Mouse (Mus musculus): Measurements from ENCODE around the gene Prkcz. TPM values are rescaled to one million over a fixed set of nuclear protein-coding genes. Genes with fewer than 3 reads are reported as not detected.
A peak's percentile ranks its signal among the peaks of the same experiment; 100 is the strongest.
"Not testable (repeated sequence)": the region's sequence is repeated elsewhere in the genome, so short reads cannot be mapped to it uniquely, and the experiment has no call there.

Gene Prkcz
- polyA plus RNA-seq, 1 experiment from 2014 or later, result 17.9 TPM

DNA sequence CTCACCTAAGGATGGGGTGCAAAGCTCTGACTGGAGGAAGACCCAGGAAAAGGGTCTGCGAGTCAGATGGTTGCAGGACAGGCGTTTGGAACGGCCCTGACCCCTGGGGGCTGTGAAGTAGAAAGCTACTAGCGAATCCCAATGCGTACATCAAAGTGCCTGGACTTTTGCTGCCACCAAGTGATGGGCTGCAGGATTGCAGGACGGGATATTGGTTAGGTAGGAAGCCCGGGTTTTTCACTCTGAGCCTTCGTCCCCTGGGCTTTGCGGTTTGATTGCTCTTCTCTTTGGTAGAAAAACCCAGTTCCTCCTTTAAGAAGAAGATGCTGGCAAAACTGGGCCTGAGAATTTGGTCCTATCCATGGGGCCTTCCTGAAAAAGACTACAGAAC lies 111.9 kb downstream of the Prkcz start:
- H3K27ac ChIP-seq, result peak overlapping the region; percentile 99
- H3K36me3 ChIP-seq, result no peaks in the 10 kb centered on the region
- no peaks in the 10 kb centered on the region for H3K27me3 ChIP-seq (replicated peaks)
- WGBS, result 0% methylated on average over 9 of the region's 9 CpGs
- peaks cover 21% of the 10 kb centered on the region; the same call in 1 of the 2 replicates for H3K4me1 ChIP-seq
- peak; percentile 72 for ATAC-seq (ENCODE audit: insufficient read depth, low FRiP score, low read depth)
- peak overlapping the region; percentile 94 for H3K4me2 ChIP-seq
- H3K4me3 ChIP-seq (replicated peaks), result peak overlapping the region; percentile 61
- H3K9me3 ChIP-seq, result no peaks in the 10 kb centered on the region
- H3K9ac ChIP-seq, result peak overlapping the region; percentile 74; the same call in 1 of the 2 replicates

- not testable (repeated sequence) for H3K9me3 ChIP-seq, H3K9ac ChIP-seq
- WGBS, result 86% methylated on average over 3 of the region's 3 CpGs
These were observed 113.1 kb downstream of the Prkcz start for GRCm38 (mm10) chr4:155248054-155248453.

GRCm38 (mm10) chr4:155246691-155247105 lies 114.5 kb downstream of the Prkcz start:
- peaks cover 17% of the 10 kb centered on the region; the same call in 1 of the 2 replicates for H3K4me1 ChIP-seq
- H3K27ac ChIP-seq, result no peak overlapping the region
- no peaks in the 10 kb centered on the region for H3K9me3 ChIP-seq
- H3K27me3 ChIP-seq (replicated peaks), result no peaks in the 10 kb centered on the region
- WGBS, result 71% methylated on average over 12 of the region's 12 CpGs
- no peaks in the 10 kb centered on the region for H3K36me3 ChIP-seq
- no peak overlapping the region for H3K4me3 ChIP-seq (replicated peaks)
- H3K4me2 ChIP-seq, result no peak overlapping the region
- no peak for ATAC-seq (ENCODE audit: insufficient read depth, low FRiP score, low read depth)
- H3K9ac ChIP-seq, result no peak overlapping the region

More at GRCm38 (mm10) chr4:155248054-155248453, 113.1 kb downstream of the Prkcz start:
- ATAC-seq (ENCODE audit: insufficient read depth, low FRiP score, low read depth); H3K4me3 ChIP-seq (replicated peaks); H3K27ac ChIP-seq; H3K36me3 ChIP-seq; H3K4me2 ChIP-seq; H3K27me3 ChIP-seq (replicated peaks): not testable (repeated sequence)
- peaks cover 21% of the 10 kb centered on the region; the same call in 1 of the 2 replicates for H3K4me1 ChIP-seq

GRCm38 (mm10) chr4:155245770-155246492 lies 115.2 kb downstream of the Prkcz start:
- no peak for ATAC-seq (ENCODE audit: insufficient read depth, low FRiP score, low read depth)
- Histone ChIP-seq H3K36me3 (no peaks in the 10 kb centered on the region), H3K27ac (no peak overlapping the region), H3K9ac (no peak overlapping the region), H3K9me3 (no peaks in the 10 kb centered on the region), H3K4me1 (peaks cover 10% of the 10 kb centered on the region; the same call in 1 of the 2 replicates), H3K27me3 (replicated peaks) (no peaks in the 10 kb centered on the region), H3K4me3 (replicated peaks) (no peak overlapping the region), H3K4me2 (no peak overlapping the region)
- WGBS, result 50% methylated on average over 6 of the region's 6 CpGs

- no peaks in the 10 kb centered on the region for H3K27me3 ChIP-seq (replicated peaks)
- H3K36me3 ChIP-seq, result no peaks in the 10 kb centered on the region
- H3K4me1 ChIP-seq, result peaks cover 9% of the 10 kb centered on the region
- ATAC-seq (ENCODE audit: insufficient read depth, low FRiP score, low read depth), result no peak
- 82% methylated on average over 12 of the region's 12 CpGs for WGBS
- no peak overlapping the region for H3K9ac ChIP-seq
- no peak overlapping the region for H3K4me3 ChIP-seq (replicated peaks)
- H3K4me2 ChIP-seq, result no peak overlapping the region
- H3K9me3 ChIP-seq, result no peaks in the 10 kb centered on the region
- no peak overlapping the region for H3K27ac ChIP-seq
These were observed 117.9 kb downstream of the Prkcz start for GRCm38 (mm10) chr4:155243233-155243632.

GRCm38 (mm10) chr4:155242292-155242691 lies 118.9 kb downstream of the Prkcz start:
- H3K36me3 ChIP-seq, result no peaks in the 10 kb centered on the region
- H3K4me3 ChIP-seq (replicated peaks), result no peak overlapping the region
- H3K4me1 ChIP-seq, result peaks cover 17% of the 10 kb centered on the region
- no peak overlapping the region for H3K9ac ChIP-seq
- H3K27me3 ChIP-seq (replicated peaks), result no peaks in the 10 kb centered on the region
- no peaks in the 10 kb centered on the region for H3K9me3 ChIP-seq
- no peak for ATAC-seq (ENCODE audit: insufficient read depth, low FRiP score, low read depth)
- no peak overlapping the region for H3K27ac ChIP-seq
- no peak overlapping the region for H3K4me2 ChIP-seq
- 89% methylated on average over 5 of the region's 5 CpGs for WGBS

- ATAC-seq (ENCODE audit: insufficient read depth, low FRiP score, low read depth), result no peak
- H3K27ac ChIP-seq, result no peak overlapping the region
- WGBS, result 73% methylated on average over 9 of the region's 9 CpGs
These were observed 119.4 kb downstream of the Prkcz start for GRCm38 (mm10) chr4:155241789-155242188.

DNA sequence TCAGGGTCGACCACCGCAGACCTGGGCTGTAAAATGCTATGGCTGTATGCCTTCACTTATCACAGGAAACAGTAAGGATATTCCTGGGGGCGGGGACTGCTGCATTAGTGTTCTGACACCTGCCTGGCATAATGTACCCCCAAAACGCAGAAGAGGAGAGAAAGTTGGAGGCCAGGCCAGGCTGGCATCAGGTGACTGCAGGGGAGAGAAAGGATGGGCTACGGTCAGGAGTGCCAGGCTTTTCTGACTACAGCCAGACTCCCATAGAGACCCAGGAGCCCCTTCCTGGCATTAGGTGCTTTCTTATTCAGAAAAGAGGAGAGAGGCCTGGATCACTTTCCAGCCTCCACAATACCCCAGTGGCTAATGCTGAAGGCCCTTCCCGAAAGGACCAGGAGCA lies 121.7 kb downstream of the Prkcz start:
- peaks cover 35% of the 10 kb centered on the region for H3K4me1 ChIP-seq
- no peak overlapping the region for H3K27ac ChIP-seq
- no peak overlapping the region for H3K4me2 ChIP-seq
- no peak overlapping the region for H3K9ac ChIP-seq
- 53% methylated on average over 6 of the region's 6 CpGs for WGBS
- no peak overlapping the region for H3K4me3 ChIP-seq (replicated peaks)
- no peak for ATAC-seq (ENCODE audit: insufficient read depth, low FRiP score, low read depth)
- H3K36me3 ChIP-seq, result no peaks in the 10 kb centered on the region
- no peaks in the 10 kb centered on the region for H3K9me3 ChIP-seq
- H3K27me3 ChIP-seq (replicated peaks), result no peaks in the 10 kb centered on the region

More at GRCm38 (mm10) chr4:155241789-155242188, 119.4 kb downstream of the Prkcz start:
- Histone ChIP-seq H3K4me2 (no peak overlapping the region), H3K36me3 (no peaks in the 10 kb centered on the region), H3K4me1 (peaks cover 19% of the 10 kb centered on the region), H3K9me3 (no peaks in the 10 kb centered on the region), H3K9ac (no peak overlapping the region), H3K4me3 (replicated peaks) (no peak overlapping the region), H3K27me3 (replicated peaks) (no peaks in the 10 kb centered on the region)

- Histone ChIP-seq H3K9ac (no peak overlapping the region), H3K27ac (peak overlapping the region; percentile 63; the same call in 1 of the 2 replicates), H3K4me2 (no peak overlapping the region), H3K9me3 (no peaks in the 10 kb centered on the region), H3K27me3 (replicated peaks) (no peaks in the 10 kb centered on the region), H3K4me1 (peaks cover 47% of the 10 kb centered on the region), H3K36me3 (no peaks in the 10 kb centered on the region), H3K4me3 (replicated peaks) (no peak overlapping the region)
- no peak for ATAC-seq (ENCODE audit: insufficient read depth, low FRiP score, low read depth)
- WGBS, result 44% methylated on average over 5 of the region's 5 CpGs
These were observed 122.9 kb downstream of the Prkcz start for GRCm38 (mm10) chr4:155238276-155238675.

DNA sequence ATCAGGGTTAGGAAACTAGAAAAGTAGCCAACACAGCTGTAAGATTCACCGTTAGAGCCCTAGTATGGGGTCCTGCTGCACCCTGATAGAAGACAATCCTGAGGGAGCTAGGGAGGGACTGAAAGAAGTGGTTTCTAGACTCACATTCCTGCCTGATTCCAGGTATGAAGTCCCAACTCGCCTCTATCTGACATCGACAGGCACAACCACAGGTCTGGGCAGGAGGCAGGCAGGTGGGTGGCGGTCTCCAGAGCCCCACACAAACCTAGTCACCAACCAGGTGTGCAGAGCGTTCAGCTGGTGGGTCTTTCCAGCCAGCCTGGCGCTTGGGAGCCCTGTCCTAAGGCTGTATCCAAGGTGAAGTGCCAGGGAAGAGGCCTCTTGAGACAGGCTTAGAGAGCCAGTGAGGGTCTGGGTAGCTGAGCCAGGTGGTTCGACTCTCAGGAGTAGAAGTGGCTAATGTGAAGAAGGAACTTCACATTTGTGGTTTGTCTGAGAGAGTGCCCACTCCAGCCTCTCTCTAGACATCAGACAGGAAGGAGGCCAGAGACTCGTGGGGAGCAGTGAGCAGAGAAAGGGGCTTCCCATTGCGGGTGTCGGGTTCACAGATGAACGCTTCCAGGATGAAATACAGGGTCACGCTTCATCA lies 124.3 kb downstream of the Prkcz start:
- WGBS, result 81% methylated on average over 12 of the region's 12 CpGs
- Histone ChIP-seq H3K27me3 (replicated peaks) (no peaks in the 10 kb centered on the region), H3K36me3 (no peaks in the 10 kb centered on the region), H3K4me2 (no peak overlapping the region), H3K4me3 (replicated peaks) (no peak overlapping the region), H3K4me1 (peaks cover 49% of the 10 kb centered on the region), H3K9me3 (no peaks in the 10 kb centered on the region), H3K27ac (peak overlapping the region; percentile 99), H3K9ac (no peak overlapping the region)
- no peak for ATAC-seq (ENCODE audit: insufficient read depth, low FRiP score, low read depth)

DNA sequence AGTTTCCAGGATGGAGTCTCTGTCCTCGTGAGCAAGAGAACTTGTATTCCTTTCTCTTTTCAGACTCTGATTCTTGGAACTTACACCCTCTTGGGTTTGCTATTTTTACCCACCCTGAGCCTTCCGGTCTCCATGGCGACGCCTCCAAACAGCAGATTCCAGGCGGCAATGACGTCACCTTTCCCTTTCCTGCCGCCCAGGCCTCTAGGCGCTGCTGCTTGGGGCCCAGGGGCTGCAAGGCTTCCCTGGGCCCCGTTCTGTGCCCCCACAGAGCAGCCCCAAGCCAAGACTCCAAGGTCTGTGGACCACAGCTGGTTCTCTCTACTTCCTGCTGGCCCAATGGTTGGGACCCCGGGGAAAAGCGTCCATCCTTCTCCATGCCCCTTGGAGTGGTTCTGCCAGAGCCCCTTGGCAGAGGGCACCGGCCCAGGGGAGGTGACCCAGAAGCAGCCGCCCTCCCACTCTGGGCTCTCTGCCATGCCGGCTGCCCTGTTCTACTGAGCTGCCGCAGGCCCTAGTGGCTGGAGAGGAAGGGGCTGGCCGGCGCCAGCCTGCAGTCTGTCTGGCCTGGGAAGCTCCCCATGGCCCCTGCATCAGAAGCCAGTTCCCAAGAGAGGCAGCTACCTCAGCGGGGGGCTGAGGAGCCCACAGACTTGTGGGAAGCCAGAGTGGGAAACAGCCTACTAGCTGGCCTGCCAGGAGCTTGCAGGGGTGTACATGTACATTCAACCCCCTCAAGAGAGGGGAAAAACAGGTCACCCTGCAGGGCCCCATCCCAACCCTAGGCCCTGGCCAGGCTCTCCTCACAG lies 125.6 kb downstream of the Prkcz start:
- Histone ChIP-seq H3K4me3 (replicated peaks) (no peak overlapping the region; the same call in 1 of the 2 replicates), H3K27me3 (replicated peaks) (no peaks in the 10 kb centered on the region), H3K36me3 (no peaks in the 10 kb centered on the region), H3K4me2 (peak overlapping the region; percentile 48), H3K4me1 (peaks cover 49% of the 10 kb centered on the region), H3K9ac (peak overlapping the region; percentile 21; the same call in 1 of the 2 replicates), H3K27ac (peak overlapping the region; percentile 99), H3K9me3 (no peaks in the 10 kb centered on the region)
- WGBS, result 13% methylated on average over 18 of the region's 18 CpGs
- ATAC-seq (ENCODE audit: insufficient read depth, low FRiP score, low read depth), result peak; percentile 75

All from stomach, embryonic 15.5 days (tissue).